Mouse (Mus musculus) splenic B cell, adult 2 months (primary cell): Measurements from ENCODE around the gene Tlcd2.

Source experiments
- DNase-seq: peaks from one replicate; pipeline ENCODE4 v3.0.0-alpha.2; 2011; ENCODE audit warnings: low read depth, low spot score
- H3K27me3 ChIP-seq: 2 replicates; pipeline ENCODE4 v1.6.1; 2012; ENCODE audit warnings: mild to moderate bottlenecking, low read length, moderate library complexity, mixed read lengths; ENCODE audit not compliant: control insufficient read depth, poor library complexity, insufficient read depth, severe bottlenecking
- H3K36me3 ChIP-seq: 2 replicates; pipeline ENCODE4 v1.6.1; 2012; ENCODE audit warnings: mild to moderate bottlenecking, low read length, moderate library complexity, mixed read lengths; ENCODE audit not compliant: control insufficient read depth, poor library complexity, insufficient read depth, severe bottlenecking

Tlcd2 gene

GRCm38 (mm10) chr11:75460844-75461742 is at the start of gene Tlcd2:
Tlcd2 (plus strand) TSS chr11:75461715.
- no peaks in the 10 kb centered on the region for H3K27me3 ChIP-seq
- peak; percentile 100 for DNase-seq
- H3K36me3 ChIP-seq = no peaks in the 10 kb centered on the region

DNA sequence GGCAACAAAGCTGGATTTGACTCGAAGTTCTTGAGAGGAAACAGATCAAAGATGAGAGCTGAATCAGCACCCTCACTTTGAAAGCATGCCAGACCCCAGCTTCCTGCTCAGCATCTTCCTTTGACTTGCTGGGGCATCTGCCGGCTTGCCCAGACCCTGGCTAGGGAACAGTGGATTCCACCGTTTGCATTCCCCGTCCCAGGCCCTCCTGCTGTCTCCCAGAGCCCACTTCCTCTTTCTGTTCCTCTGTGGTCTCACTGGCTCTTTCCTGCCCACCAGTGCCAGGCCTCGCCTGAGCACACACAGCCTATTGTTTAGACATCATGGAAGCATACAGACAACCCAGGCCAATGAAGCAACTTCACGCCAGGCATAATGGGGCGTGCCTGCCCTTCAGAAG is 46.4 kb upstream of the Tlcd2 start:
- DNase-seq = peak; percentile 64
- no peaks in the 10 kb centered on the region for H3K36me3 ChIP-seq
- H3K27me3 ChIP-seq = no peaks in the 10 kb centered on the region

- H3K27me3 ChIP-seq = no peaks in the 10 kb centered on the region
- no peaks in the 10 kb centered on the region for H3K36me3 ChIP-seq
- peak; percentile 70 for DNase-seq
Observed at GRCm38 (mm10) chr11:75415994-75416393, 45.5 kb upstream of the Tlcd2 start.

- Histone ChIP-seq H3K36me3 (no peaks in the 10 kb centered on the region), H3K27me3 (no peaks in the 10 kb centered on the region)
- DNase-seq = no peak
Observed at GRCm38 (mm10) chr11:75420037-75420436, 41.5 kb upstream of the Tlcd2 start.

DNA sequence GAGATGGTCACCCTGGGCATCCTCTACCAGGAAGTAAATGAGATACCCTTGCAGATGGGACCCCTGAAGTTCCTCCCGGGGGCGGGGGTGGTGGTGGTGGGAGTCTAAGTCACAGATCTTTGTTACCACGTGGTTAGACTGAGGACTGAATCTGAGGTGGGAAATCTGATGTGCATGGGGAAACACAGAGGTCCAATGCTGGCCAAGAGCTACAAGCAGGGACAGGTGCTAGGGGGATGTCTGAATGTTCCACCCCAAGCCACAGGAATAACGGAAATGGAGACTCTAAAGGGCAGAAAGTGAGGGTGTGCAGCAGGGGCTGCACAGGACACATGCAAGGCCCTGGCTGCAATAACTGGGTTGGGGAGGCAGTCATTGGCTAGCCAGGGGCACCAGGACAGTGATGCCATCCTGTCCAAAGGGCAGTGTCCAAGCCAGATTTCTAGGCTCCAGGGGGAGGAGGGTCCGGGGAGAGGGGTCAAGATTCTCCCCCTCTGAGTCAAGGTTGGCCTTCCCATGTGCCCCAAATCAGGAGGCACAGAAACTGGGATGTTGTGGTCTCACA is 40.6 kb upstream of the Tlcd2 start:
- no peaks in the 10 kb centered on the region for H3K36me3 ChIP-seq
- DNase-seq = no peak
- H3K27me3 ChIP-seq = no peaks in the 10 kb centered on the region

DNA sequence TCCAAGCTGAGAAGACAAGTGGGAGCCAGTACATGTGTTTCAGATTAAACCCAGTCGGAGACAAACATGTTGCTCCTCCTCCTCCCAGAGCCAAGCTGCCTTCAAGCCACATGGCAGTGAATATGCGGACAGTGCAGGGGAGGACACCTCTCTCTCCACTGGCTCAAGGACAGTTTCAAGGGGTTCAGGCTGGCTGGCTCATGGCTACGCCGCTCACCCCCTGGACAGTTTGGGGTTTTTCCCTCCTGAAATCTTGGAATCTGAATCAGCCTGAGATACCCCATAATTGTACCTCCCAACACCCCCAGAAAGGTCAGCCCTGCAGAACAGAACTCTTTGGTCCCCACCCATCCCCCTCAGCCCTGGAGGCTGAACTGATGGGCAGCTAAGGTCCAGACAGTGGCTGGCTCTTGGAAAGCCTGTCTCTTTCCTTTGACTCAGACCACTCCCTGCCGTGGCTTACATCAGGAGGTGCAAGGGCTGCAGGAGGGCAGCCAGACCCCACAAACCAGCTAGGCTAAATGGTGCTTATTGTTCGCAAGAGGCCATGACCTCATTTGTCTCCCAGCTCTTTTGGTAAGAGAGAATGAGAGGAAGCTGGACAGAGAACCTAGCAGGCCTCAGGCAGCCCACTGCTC is 40.0 kb upstream of the Tlcd2 start:
- Histone ChIP-seq H3K36me3 (no peaks in the 10 kb centered on the region), H3K27me3 (no peaks in the 10 kb centered on the region)
- no peak for DNase-seq

- no peaks in the 10 kb centered on the region for H3K36me3 ChIP-seq
- no peak for DNase-seq
- no peaks in the 10 kb centered on the region for H3K27me3 ChIP-seq
Observed at GRCm38 (mm10) chr11:75422013-75422792, 39.3 kb upstream of the Tlcd2 start, which contains the start of gene Serpinf1. Serpinf1 (minus strand) TSS chr11:75422701.

DNA sequence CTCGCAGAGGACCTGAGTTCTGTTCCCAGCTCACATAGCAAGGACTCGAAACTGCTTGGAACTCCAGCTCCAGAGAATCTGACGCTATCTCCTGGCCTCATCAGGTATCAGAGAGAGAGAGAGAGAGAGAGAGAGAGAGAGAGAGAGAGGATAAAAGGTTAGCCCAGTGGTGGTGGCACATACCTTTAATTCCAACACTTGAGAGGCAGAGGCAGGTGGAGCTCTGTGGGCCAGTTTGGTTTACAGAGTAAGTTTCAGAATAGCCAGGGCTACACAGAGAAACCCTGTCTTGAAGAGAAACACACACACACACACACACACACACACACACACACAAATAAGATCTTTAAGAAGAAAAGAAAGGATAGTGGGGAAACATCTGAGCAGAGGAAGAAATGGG is 38.4 kb upstream of the Tlcd2 start:
- no peak for DNase-seq
- H3K27me3 ChIP-seq = no peaks in the 10 kb centered on the region

DNA sequence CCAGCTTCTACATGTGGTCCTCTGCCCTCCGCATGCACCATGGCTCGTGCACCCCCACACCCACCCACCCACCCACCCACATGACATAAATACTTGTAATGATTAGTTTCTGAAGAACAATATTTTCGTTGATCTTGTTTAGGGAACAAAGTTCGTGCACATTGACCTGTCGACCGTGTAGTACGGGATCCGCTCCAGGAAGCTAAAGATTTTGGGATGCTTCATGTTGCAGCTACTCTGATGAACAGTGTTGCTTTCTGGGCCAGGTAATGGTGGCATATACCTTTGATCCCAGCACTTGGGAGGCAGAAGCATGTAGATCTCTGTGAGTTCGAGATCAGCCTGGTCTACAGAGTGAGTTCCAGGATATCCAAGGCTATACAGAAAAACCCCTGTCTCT is 37.5 kb upstream of the Tlcd2 start:
- H3K27me3 ChIP-seq = no peaks in the 10 kb centered on the region
- H3K36me3 ChIP-seq = no peaks in the 10 kb centered on the region
- DNase-seq = no peak

More for the DNA sequence above, 38.4 kb upstream of the Tlcd2 start:
- H3K36me3 ChIP-seq = no peaks in the 10 kb centered on the region

DNA sequence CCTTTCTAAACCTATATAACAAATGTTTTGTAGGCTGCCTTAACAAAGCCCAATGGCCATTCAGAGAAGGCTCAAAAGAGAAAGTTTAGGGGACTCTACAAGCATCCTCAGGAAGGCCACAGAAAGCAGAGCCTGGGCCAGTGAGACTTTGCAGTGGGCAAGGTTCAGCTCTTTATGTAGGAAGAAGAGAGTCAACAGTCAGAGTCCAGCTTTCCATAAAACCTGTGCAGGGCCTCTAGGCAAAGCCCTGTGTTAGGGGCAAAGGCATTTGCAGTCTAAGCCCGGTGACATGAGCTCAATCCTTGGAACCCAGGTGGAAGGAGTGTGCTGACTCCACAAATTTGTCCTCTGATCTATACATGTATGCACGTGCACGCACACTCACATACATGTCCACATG is 37.1 kb upstream of the Tlcd2 start:
- Histone ChIP-seq H3K36me3 (no peaks in the 10 kb centered on the region), H3K27me3 (no peaks in the 10 kb centered on the region)
- DNase-seq = no peak

DNA sequence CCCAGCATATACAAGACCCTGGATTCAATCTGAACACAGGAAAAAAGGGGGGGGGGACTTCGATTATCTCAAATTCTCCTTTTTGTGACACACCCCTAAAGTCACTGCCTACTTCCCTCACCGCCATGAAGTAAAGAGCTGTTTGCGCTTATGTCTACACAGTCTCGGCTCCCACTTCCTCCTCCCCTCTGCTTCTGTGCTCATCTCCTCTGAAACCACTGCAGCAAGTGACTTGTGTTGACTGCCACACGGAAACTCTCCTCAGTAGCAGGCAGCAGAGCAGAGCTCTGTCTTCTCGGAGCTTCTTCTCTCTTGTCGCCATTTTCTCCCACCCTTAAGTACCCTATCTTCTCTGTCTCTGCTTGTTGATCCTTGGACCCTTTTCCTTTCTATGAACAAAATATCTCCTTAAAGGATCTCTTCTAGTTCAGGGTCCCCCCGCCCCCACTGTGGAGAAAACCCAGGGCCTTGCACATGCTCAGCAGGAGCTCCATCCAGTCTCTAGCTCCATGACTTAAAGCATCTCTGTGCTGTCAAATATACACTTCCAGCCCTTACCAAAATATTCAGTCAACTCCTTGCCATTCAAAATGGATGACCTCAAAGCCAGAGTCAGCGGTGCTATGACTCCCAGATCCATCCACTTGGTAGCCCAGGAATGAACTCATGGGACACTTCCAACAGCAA is 32.4 kb upstream of the Tlcd2 start:
- DNase-seq = peak; percentile 75
- Histone ChIP-seq H3K27me3 (no peaks in the 10 kb centered on the region), H3K36me3 (no peaks in the 10 kb centered on the region)

- no peak for DNase-seq
- no peaks in the 10 kb centered on the region for H3K36me3 ChIP-seq
- no peaks in the 10 kb centered on the region for H3K27me3 ChIP-seq
Observed at GRCm38 (mm10) chr11:75431307-75431706, 30.2 kb upstream of the Tlcd2 start.

DNA sequence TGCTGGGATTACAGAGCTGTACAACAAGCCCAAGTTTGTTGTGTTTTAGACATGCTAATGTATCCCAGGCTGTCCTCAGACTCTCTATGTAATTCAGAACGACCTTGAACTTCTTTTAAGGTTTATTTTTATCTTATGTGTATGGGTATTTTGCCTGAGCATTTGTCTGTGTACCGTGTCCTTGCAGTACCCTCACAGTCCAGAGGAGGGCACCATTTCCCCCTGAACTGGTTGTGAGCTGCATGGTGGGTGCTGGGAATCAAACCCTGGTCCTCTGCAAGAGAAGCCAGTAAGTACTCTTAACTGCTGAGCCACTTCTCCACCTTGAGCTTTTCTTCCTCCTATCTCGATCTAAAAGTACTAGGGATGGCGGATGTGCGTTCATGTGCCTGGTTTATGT is 27.4 kb upstream of the Tlcd2 start:
- H3K36me3 ChIP-seq = no peaks in the 10 kb centered on the region
- no peaks in the 10 kb centered on the region for H3K27me3 ChIP-seq
- no peak for DNase-seq

GRCm38 (mm10) chr11:75438194-75438593 is 23.3 kb upstream of the Tlcd2 start:
- DNase-seq = no peak
- no peaks in the 10 kb centered on the region for H3K27me3 ChIP-seq
- peaks cover 6% of the 10 kb centered on the region for H3K36me3 ChIP-seq
